Mouse (Mus musculus): ENCODE data around the gene Chl1.

Gene Chl1

GRCm38 (mm10) chr6:103546314-103546713, 35.9 kb downstream of the Chl1 start:
- DNase-seq, result no peak

GRCm38 (mm10) chr6:103549929-103550328, 39.5 kb downstream of the Chl1 start:
- no peak for DNase-seq

GRCm38 (mm10) chr6:103558037-103558893, 47.9 kb downstream of the Chl1 start:
- no peak for DNase-seq

- DNase-seq, result no peak
Observed at GRCm38 (mm10) chr6:103558894-103559225, 48.5 kb downstream of the Chl1 start.

GRCm38 (mm10) chr6:103559344-103559743, 49.0 kb downstream of the Chl1 start:
- no peak for DNase-seq

GRCm38 (mm10) chr6:103564811-103565210, 54.4 kb downstream of the Chl1 start:
- no peak for DNase-seq

GRCm38 (mm10) chr6:103567247-103567646, 56.9 kb downstream of the Chl1 start:
- DNase-seq, result no peak

GRCm38 (mm10) chr6:103572659-103573058, 62.3 kb downstream of the Chl1 start:
- no peak for DNase-seq

GRCm38 (mm10) chr6:103584224-103584623, 73.8 kb downstream of the Chl1 start:
- DNase-seq, result no peak

GRCm38 (mm10) chr6:103585667-103586066, 75.3 kb downstream of the Chl1 start:
- no peak for DNase-seq

GRCm38 (mm10) chr6:103586081-103586480, 75.7 kb downstream of the Chl1 start:
- DNase-seq, result no peak

- DNase-seq, result no peak
Observed at GRCm38 (mm10) chr6:103602070-103602469, 91.7 kb downstream of the Chl1 start.

- no peak for DNase-seq
Observed at GRCm38 (mm10) chr6:103610656-103611055, 100.3 kb downstream of the Chl1 start.

- no peak for DNase-seq
Observed at GRCm38 (mm10) chr6:103612626-103613025, 102.2 kb downstream of the Chl1 start.

GRCm38 (mm10) chr6:103613714-103614113, 103.3 kb downstream of the Chl1 start:
- no peak for DNase-seq

GRCm38 (mm10) chr6:103615924-103616602, 105.7 kb downstream of the Chl1 start:
- no peak for DNase-seq

- no peak for DNase-seq
Observed at GRCm38 (mm10) chr6:103620880-103621279, 110.5 kb downstream of the Chl1 start.

- no peak for DNase-seq
Observed at GRCm38 (mm10) chr6:103622117-103622713, 111.8 kb downstream of the Chl1 start.

- DNase-seq, result no peak
Observed at GRCm38 (mm10) chr6:103632856-103633255, 122.5 kb downstream of the Chl1 start.

GRCm38 (mm10) chr6:103656778-103657177, 146.4 kb downstream of the Chl1 start:
- no peak for DNase-seq

- no peak for DNase-seq
Observed at GRCm38 (mm10) chr6:103659173-103659572, 148.8 kb downstream of the Chl1 start.

GRCm38 (mm10) chr6:103665206-103665605, 154.8 kb downstream of the Chl1 start:
- no peak for DNase-seq

- DNase-seq, result no peak
Observed at GRCm38 (mm10) chr6:103665677-103666316, 155.4 kb downstream of the Chl1 start.

All from kidney, adult 8-10 months (tissue).